Mouse (Mus musculus) cortical plate, adult 2 months (tissue): Measurements from ENCODE around the gene Krt81.

ENCODE experiments used
- CTCF ChIP-seq: fragments of 200-500 bp; IDR thresholded peaks from 2 replicates; pipeline ENCODE4 v1.5.1; 2011; ENCODE audit warnings: mild to moderate bottlenecking, control low read depth, low read length; ENCODE audit not compliant: insufficient read depth; ENCODE audit errors: extremely low read depth
- POLR2A ChIP-seq: fragments of 200-500 bp; IDR thresholded peaks from 2 replicates; pipeline ENCODE4 v1.6.1; 2011; ENCODE audit warnings: mild to moderate bottlenecking, low read length, control low read depth; ENCODE audit not compliant: insufficient read depth; ENCODE audit errors: extremely low read depth

- TF ChIP-seq POLR2A (no peak), CTCF (no peak)
Measured at GRCm38 (mm10) chr15:101420903-101421302, 42.6 kb downstream of the Krt81 start.
